Mouse (Mus musculus) liver, embryonic 16.5 days (tissue): ENCODE measurements at regions not wholly inside any gene's neighbourhood (a gene's known extent, or its start where the extent isn't known, plus 50 kb on each side); places are given as distances from the start of the nearest gene placed in this dataset.

Experiments
- ATAC-seq: fragments of 200-750 bp; cut with Nextera tagmentation; 2 replicates; pipeline ENCODE4 v1.8.0; 2017; ENCODE audit warnings: low read depth, mild to moderate bottlenecking, moderate number of reproducible peaks, moderate library complexity
- H3K27ac ChIP-seq: fragments of 300-500 bp; sonication (generic); 2 replicates; pipeline ENCODE4 v1.5.1; 2014; ENCODE audit warnings: mild to moderate bottlenecking, low read length
- H3K27me3 ChIP-seq: fragments of 300-500 bp; sonication (generic); 2 replicates; pipeline ENCODE4 v1.6.1; 2014; ENCODE audit warnings: low read depth, low read length, mixed read lengths; ENCODE audit not compliant: control insufficient read depth, insufficient read depth
- H3K36me3 ChIP-seq: fragments of 300-500 bp; sonication (generic); 2 replicates; pipeline ENCODE4 v1.6.1; 2014; ENCODE audit warnings: mild to moderate bottlenecking; ENCODE audit not compliant: control insufficient read depth, insufficient read depth
- H3K4me1 ChIP-seq: fragments of 300-500 bp; sonication (generic); 2 replicates; pipeline ENCODE4 v1.6.1; 2014; ENCODE audit warnings: low read depth, low read length, mixed read lengths; ENCODE audit not compliant: control insufficient read depth
- H3K4me2 ChIP-seq: fragments of 300-500 bp; sonication (generic); 2 replicates; pipeline ENCODE4 v1.6.1; 2014; ENCODE audit warnings: low read depth, low read length, mixed read lengths
- H3K4me3 ChIP-seq: fragments of 300-500 bp; sonication (generic); 2 replicates; pipeline ENCODE4 v1.5.1; 2014; ENCODE audit warnings: low read depth, mild to moderate bottlenecking, low read length
- H3K9ac ChIP-seq: fragments of 300-500 bp; sonication (generic); 2 replicates; pipeline ENCODE4 v1.6.1; 2014; ENCODE audit warnings: low read depth, low read length
- H3K9me3 ChIP-seq: fragments of 300-500 bp; sonication (generic); replicated peaks from 2 replicates; pipeline ENCODE4 v1.6.1; 2016; ENCODE audit warnings: low read length; ENCODE audit not compliant: control insufficient read depth
- WGBS: fragments of 180-500 bp; shearing (Covaris S2); extraction: QIAGEN DNeasy Blood & Tissue Kit; methylation state at CpG from one replicate; pipeline ENCODE4 v1.1.7; 2014; ENCODE audit not compliant: insufficient replicate concordance; 5-methylcytosine and 5-hydroxymethylcytosine counted together

DNA sequence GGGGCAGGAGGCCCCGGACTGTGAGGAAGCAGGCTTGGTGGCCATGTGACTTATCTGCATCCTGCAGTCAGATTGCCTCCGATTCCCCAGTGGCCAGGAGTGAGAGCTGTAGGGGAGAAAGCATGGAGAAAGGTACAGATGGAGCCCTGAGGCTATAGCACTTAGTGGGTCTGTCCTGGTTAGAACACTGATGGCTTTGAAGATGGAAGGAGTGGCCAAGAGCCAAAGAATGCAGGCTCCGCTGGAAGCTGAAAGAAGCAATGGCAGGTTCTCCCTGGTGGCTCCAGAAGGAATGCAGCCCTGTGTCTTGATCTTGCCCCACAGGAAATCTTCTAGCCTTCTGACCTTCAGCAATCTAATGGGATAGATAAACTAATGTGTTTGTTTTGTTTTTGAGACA, 926.3 kb downstream of the 4930447A16Rik start:
- Histone ChIP-seq H3K36me3 (no peaks in the 10 kb centered on the region), H3K4me2 (no peak overlapping the region), H3K4me1 (no peaks in the 10 kb centered on the region), H3K27me3 (no peaks in the 10 kb centered on the region), H3K9me3 (no peaks in the 10 kb centered on the region), H3K4me3 (no peak overlapping the region), H3K27ac (no peak overlapping the region), H3K9ac (no peak overlapping the region)
- no peak for ATAC-seq
- WGBS = 36% methylated on average over 3 of the region's 3 CpGs

DNA sequence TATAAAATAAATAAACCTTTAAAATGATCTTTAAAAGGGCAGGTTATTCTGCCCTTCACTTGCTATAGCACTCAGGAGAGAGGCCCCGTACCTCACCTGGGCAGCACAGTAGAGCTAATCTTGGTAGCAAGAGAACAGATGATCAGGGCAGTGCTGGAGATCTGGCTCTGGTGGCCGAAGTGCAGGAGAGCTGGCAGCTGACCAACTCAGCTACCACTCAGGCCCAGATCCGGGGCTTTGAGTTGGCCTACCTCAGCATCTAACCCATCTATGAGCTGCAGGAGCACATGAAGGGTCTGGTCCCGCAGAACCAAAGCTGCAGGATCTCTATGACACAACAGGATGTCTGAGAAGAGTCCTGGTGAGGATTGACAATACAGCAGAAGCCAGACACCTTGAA, 928.0 kb downstream of the 4930447A16Rik start:
- 52% methylated on average over 4 of the region's 4 CpGs for WGBS
- Histone ChIP-seq H3K36me3 (no peaks in the 10 kb centered on the region), H3K27me3 (no peaks in the 10 kb centered on the region), H3K4me1 (no peaks in the 10 kb centered on the region), H3K4me2 (no peak overlapping the region), H3K9ac (no peak overlapping the region), H3K27ac (no peak overlapping the region), H3K9me3 (no peaks in the 10 kb centered on the region), H3K4me3 (no peak overlapping the region)
- ATAC-seq = no peak

DNA sequence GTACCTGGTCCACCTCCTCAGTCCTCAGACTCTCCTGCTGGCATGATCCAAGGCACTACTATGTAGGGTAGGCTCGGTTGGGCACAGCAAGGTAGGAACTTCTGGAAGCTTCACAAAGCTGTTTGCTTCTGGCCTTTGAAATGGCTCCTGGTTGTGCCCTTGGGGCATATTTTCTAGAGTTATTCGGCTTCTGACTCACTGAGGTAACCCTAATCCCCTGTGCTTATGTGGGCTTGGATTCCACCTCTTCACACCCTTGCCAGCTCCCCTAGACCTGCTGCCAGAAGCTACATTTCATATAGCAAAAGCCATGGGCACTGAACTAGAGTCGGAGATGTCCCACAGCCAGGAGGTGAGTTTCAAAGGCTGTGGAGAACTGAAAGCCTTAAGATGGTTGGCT, 933.7 kb downstream of the 4930447A16Rik start:
- no peak overlapping the region for H3K4me2 ChIP-seq
- ATAC-seq = no peak
- H3K4me3 ChIP-seq = no peak overlapping the region
- WGBS = 57% methylated on average over 3 of the region's 3 CpGs
- H3K27me3 ChIP-seq = no peaks in the 10 kb centered on the region
- no peak overlapping the region for H3K9ac ChIP-seq
- no peaks in the 10 kb centered on the region for H3K9me3 ChIP-seq
- no peaks in the 10 kb centered on the region for H3K36me3 ChIP-seq
- H3K27ac ChIP-seq = no peak overlapping the region
- H3K4me1 ChIP-seq = no peaks in the 10 kb centered on the region

DNA sequence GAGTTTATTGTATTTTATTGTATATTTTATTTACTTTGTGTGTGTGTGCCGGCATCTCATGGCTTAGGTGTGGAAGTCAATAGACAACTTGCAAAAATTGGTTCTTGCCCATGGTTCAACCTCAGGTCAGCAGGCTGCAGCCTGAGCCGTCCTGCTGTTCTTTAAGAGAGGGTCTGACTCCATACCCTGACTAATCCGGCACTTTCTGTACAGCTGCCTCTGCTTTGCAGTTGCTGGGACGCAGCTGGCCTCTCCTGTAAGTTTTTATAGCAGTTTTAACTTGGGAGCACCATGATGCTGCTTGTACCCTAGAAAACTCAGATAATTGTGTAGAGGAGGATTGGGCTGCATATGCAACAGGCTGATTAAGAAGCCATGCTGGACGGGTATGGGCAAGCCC, 938.2 kb downstream of the 4930447A16Rik start:
- Histone ChIP-seq H3K27ac (no peak overlapping the region), H3K9ac (no peak overlapping the region), H3K4me1 (no peaks in the 10 kb centered on the region), H3K36me3 (no peaks in the 10 kb centered on the region), H3K4me2 (no peak overlapping the region), H3K9me3 (no peaks in the 10 kb centered on the region), H3K4me3 (no peak overlapping the region), H3K27me3 (no peaks in the 10 kb centered on the region)
- WGBS = 66% methylated on average over 5 of the region's 5 CpGs
- no peak for ATAC-seq

DNA sequence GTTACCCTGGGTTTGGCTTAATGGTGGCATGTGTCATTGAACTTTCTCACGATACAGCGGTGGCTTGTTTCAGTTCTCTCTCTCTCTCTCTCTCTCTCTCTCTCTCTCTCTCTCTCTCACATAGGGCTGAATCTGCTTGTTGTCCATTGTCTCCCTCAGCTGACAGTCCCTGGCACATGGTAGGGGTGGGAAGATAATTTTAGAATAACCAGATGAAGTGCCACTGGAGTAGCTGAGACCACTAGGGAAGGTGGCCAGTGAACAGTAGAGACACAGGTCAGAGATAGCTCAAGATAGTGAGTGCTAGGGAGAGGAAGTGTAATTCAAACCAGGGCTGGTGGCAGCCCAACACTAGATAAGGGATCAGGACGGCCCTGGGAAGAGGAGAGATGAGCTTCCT, 938.7 kb downstream of the 4930447A16Rik start:
- Histone ChIP-seq H3K4me2 (no peak overlapping the region), H3K9me3 (no peaks in the 10 kb centered on the region), H3K27ac (no peak overlapping the region), H3K36me3 (no peaks in the 10 kb centered on the region), H3K4me3 (no peak overlapping the region), H3K4me1 (no peaks in the 10 kb centered on the region), H3K9ac (no peak overlapping the region), H3K27me3 (no peaks in the 10 kb centered on the region)
- ATAC-seq = no peak
- WGBS = 46% methylated on average over 3 of the region's 3 CpGs

DNA sequence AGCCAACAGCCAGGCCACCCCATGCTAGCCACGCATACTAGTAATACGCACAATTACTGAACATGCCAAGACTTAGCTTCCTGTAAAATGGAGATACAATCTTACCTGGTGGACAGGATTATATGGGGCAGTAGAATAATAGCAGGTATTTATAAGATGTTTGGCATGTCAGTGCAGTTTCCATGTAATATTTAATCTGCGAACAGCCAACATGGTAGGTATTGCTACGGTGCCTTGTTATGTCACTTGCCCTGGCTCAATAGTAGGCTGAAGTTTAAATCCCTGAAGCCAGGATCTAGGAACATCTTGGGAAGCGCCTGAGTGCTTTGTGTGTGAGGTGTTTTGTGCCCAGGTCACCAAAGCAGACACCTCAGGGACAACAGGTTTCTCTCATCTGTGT, 942.3 kb downstream of the 4930447A16Rik start:
- no peaks in the 10 kb centered on the region for H3K36me3 ChIP-seq
- ATAC-seq = no peak
- H3K9ac ChIP-seq = no peak overlapping the region
- H3K9me3 ChIP-seq = no peaks in the 10 kb centered on the region
- no peak overlapping the region for H3K4me2 ChIP-seq
- H3K27ac ChIP-seq = no peak overlapping the region
- H3K4me1 ChIP-seq = no peaks in the 10 kb centered on the region
- 77% methylated on average over 5 of the region's 5 CpGs for WGBS
- no peak overlapping the region for H3K4me3 ChIP-seq
- no peaks in the 10 kb centered on the region for H3K27me3 ChIP-seq

DNA sequence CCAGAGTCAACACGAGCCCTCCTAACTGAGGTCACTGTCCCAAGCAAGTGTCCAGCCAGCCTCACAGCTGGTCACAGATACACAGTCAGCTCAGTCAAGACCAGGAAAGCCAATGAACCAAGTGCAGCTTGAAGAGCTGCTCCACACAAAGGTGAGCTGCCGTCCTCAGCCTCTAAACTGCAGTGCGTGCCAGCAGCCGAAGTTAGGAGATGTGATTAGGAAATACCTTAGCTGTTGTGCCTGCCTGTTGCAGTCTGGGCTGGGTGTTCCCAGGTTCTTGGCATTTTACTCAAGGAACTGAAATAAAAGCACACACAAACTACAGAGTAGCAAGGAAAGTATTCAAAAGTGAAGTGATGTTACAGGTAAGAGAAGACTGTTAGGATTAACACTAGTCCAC, 942.9 kb downstream of the 4930447A16Rik start:
- no peak for ATAC-seq
- H3K27ac ChIP-seq = no peak overlapping the region
- no peaks in the 10 kb centered on the region for H3K36me3 ChIP-seq
- H3K9me3 ChIP-seq = no peaks in the 10 kb centered on the region
- 65% methylated on average over 4 of the region's 4 CpGs for WGBS
- no peaks in the 10 kb centered on the region for H3K27me3 ChIP-seq
- H3K9ac ChIP-seq = no peak overlapping the region
- H3K4me2 ChIP-seq = no peak overlapping the region
- H3K4me1 ChIP-seq = no peaks in the 10 kb centered on the region
- no peak overlapping the region for H3K4me3 ChIP-seq

DNA sequence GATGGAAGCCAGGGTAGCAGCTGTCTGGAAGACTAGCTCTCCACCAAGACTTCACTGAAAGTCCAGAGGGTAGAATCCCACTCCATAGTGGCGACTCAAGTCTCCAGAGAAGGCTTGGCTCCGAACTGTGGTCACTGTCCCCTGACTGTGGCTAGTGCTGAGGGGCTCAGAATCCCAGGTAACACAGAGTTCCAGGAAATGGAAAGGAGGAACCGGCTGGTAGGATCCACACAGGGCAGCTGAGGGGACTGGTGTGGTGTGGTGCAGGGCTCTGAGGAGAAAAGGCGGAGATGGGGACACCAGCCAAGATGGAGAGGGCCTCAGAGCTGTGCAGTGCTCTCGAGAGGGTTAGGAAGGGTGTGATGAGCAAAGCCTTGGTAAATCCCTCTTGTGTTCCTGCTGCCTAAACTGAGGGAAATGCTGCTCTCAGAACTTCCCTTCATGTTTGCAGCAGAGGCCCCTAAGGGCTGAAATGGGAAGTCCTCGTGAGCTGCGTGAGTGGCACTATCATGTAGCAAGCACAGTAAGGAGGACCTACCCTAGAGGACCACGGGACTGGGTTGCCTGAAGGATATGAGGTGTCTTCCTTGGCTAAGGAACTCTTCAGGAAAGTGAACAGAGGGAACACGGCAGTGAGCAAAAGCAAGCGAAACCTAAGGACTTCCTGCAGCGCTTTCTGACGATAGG, 946.2 kb downstream of the 4930447A16Rik start:
- WGBS = 41% methylated on average over 12 of the region's 12 CpGs
- no peaks in the 10 kb centered on the region for H3K9me3 ChIP-seq

DNA sequence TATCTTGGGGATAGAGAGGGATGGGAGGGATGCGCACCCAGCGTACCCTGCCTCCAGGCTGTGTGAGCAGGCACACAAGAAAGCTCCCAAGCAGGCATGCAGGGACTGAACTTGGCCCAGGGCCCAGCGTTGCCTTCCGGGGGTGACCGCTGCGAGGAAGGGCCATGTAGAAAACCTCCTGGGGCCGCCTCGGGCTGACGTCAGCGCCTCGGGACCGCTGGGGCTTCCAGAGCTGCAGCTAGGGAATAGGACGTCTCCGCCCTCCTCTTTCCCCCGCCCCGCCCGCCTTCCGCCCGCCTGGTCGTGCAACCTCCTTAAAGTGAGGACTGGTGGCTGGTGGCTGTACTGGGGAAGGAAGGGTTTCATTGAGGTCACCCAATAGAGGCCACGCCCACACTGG, 948.4 kb downstream of the 4930447A16Rik start:
- ATAC-seq = peak; percentile 77
- Histone ChIP-seq H3K9ac (no peak overlapping the region; the same call in 1 of the 2 replicates), H3K27me3 (no peaks in the 10 kb centered on the region), H3K4me2 (peak overlapping the region; percentile 49), H3K27ac (no peak overlapping the region), H3K4me3 (peak overlapping the region; percentile 17; the same call in 1 of the 2 replicates), H3K36me3 (no peaks in the 10 kb centered on the region), H3K4me1 (peaks cover 4% of the 10 kb centered on the region), H3K9me3 (no peaks in the 10 kb centered on the region)
- 8% methylated on average over 18 of the region's 21 CpGs for WGBS

More for the DNA sequence above, 946.2 kb downstream of the 4930447A16Rik start:
- H3K36me3 ChIP-seq = no peaks in the 10 kb centered on the region
- no peaks in the 10 kb centered on the region for H3K27me3 ChIP-seq
- H3K4me1 ChIP-seq = peaks cover 4% of the 10 kb centered on the region
- no peak overlapping the region for H3K4me3 ChIP-seq
- H3K9ac ChIP-seq = no peak overlapping the region
- no peak overlapping the region for H3K4me2 ChIP-seq
- no peak for ATAC-seq
- no peak overlapping the region for H3K27ac ChIP-seq
